Mouse (Mus musculus) CH12.LX (cell line): ENCODE measurements at regions not wholly inside any gene's neighbourhood (a gene's known extent, or its start where the extent isn't known, plus 50 kb on each side); places are given as distances from the start of the nearest gene placed in this dataset.

Experiments used
- CHD2 ChIP-seq: IDR thresholded peaks from 2 replicates; pipeline ENCODE4 v1.6.1; 2011; ENCODE audit warnings: low read length, improper control_type of control experiment
- CTCF ChIP-seq, 2 experiments: IDR thresholded peaks in 1 of 2; conservative IDR thresholded peaks in 1 of 2; 2 replicates each; pipeline ENCODE4 v1.5.1; 2011 to 2012; ENCODE audit warnings: low read depth in 2 of 2, low read length in 2 of 2, improper control_type of control experiment in 1 of 2, inconsistent platforms in 1 of 2, mild to moderate bottlenecking in 1 of 2, moderate library complexity in 1 of 2
- EP300 ChIP-seq: IDR thresholded peaks from 2 replicates; pipeline ENCODE4 v1.6.1; 2011; ENCODE audit warnings: low read length, improper control_type of control experiment
- ETS1 ChIP-seq: conservative IDR thresholded peaks from 2 replicates; pipeline ENCODE4 v1.6.1; 2012; ENCODE audit warnings: low read depth, mild to moderate bottlenecking, inconsistent platforms, low read length, improper control_type of control experiment, moderate library complexity
- HCFC1 ChIP-seq: IDR thresholded peaks from 2 replicates; pipeline ENCODE4 v1.6.1; 2012; ENCODE audit warnings: low read depth, mild to moderate bottlenecking, inconsistent platforms, low read length, improper control_type of control experiment
- JUND ChIP-seq: conservative IDR thresholded peaks from 2 replicates; pipeline ENCODE4 v1.6.1; 2011; ENCODE audit warnings: low read depth, low read length, improper control_type of control experiment
- MXI1 ChIP-seq: IDR thresholded peaks from 2 replicates; pipeline ENCODE4 v1.6.1; 2011; ENCODE audit warnings: mild to moderate bottlenecking, low read depth, low read length, improper control_type of control experiment
- POLR2A ChIP-seq: IDR thresholded peaks from 2 replicates; pipeline ENCODE4 v1.6.1; 2011; ENCODE audit warnings: low read depth, mild to moderate bottlenecking, improper control_type of control experiment, low read length
- TCF12 ChIP-seq: IDR thresholded peaks from 2 replicates; pipeline ENCODE4 v1.6.1; 2014; ENCODE audit warnings: low read depth, mild to moderate bottlenecking, inconsistent platforms, low read length, improper control_type of control experiment
- USF1 ChIP-seq: IDR thresholded peaks from 2 replicates; pipeline ENCODE4 v1.6.1; 2014; ENCODE audit warnings: low read depth, mild to moderate bottlenecking, inconsistent platforms, low read length, improper control_type of control experiment
- ZC3H11A ChIP-seq: IDR thresholded peaks from 2 replicates; pipeline ENCODE4 v1.6.1; 2012; ENCODE audit warnings: low read depth, mild to moderate bottlenecking, inconsistent platforms, low read length, improper control_type of control experiment

DNA sequence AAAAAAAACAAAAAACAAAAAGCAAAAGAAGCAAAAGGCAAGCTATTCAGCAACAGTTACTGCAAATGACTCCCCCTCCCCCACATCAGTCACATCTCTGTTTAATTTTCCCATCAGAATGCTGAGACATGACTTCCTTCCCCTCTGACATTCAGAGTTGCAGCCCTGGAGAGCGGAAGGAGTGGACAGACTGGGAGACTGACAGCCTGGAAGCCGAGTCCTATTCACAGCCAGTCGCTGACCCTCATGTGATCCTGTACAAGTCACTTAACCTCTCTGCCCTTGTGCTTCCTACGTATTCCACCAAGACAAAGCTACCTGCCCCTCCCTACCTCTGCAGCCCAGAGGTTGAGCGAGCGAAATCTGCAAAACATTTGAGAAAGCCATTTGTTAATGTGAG lies 161.2 kb downstream of the Barhl2 start:
- no peak for TF ChIP-seq POLR2A
- TF ChIP-seq CTCF (conservative IDR thresholded peaks at IDR 0.05 in 1 of 2, IDR thresholded peaks at IDR 0.05 in 1 of 2; ENCODE audit: low read depth in 2 of 2, low read length in 2 of 2): no peak
- no peak for TF ChIP-seq EP300
- TF ChIP-seq MXI1: no peak
- no peak for TF ChIP-seq JUND
- TF ChIP-seq CHD2: no peak
- no peak for TF ChIP-seq USF1
- no peak for TF ChIP-seq HCFC1
- TF ChIP-seq TCF12: no peak
- TF ChIP-seq ZC3H11A: no peak
- TF ChIP-seq ETS1: no peak
